Mouse (Mus musculus): ENCODE measurements around the gene Nrxn3. TPM values are rescaled to one million over a fixed set of nuclear protein-coding genes. Genes with fewer than 3 reads are reported as not detected.
A peak's percentile ranks its signal among the peaks of the same experiment; 100 is the strongest.

Gene Nrxn3
- polyA plus RNA-seq, 1 experiment from 2014 or later, result 3.5 TPM

GRCm38 (mm10) chr12:89993273-89993672, 1270.6 kb downstream of the Nrxn3 start:
- no peak overlapping the region for H3K27ac ChIP-seq (replicated peaks; ENCODE audit: low read depth, low read length)
- no peak overlapping the region for H3K4me3 ChIP-seq (ENCODE audit: low read depth, low read length)
- no peaks in the 10 kb centered on the region for H3K9me3 ChIP-seq (replicated peaks; ENCODE audit: control insufficient read depth, low read length)
- H3K36me3 ChIP-seq (replicated peaks; ENCODE audit: control insufficient read depth, insufficient read depth, low read depth, low read length), result no peaks in the 10 kb centered on the region
- no peak overlapping the region for H3K4me2 ChIP-seq (ENCODE audit: low read depth, low read length)
- no peak for DNase-seq (ENCODE audit: low spot score)
- ATAC-seq (replicated peaks; ENCODE audit: insufficient number of reproducible peaks, low FRiP score, low TSS enrichment, low read depth), result no peak
- no peaks in the 10 kb centered on the region for H3K27me3 ChIP-seq (ENCODE audit: control insufficient read depth, insufficient read depth, low read length)
- no peak overlapping the region for H3K9ac ChIP-seq (replicated peaks; ENCODE audit: low read length)
- no peaks in the 10 kb centered on the region for H3K4me1 ChIP-seq (ENCODE audit: control insufficient read depth, insufficient read depth, low read length)
- WGBS, result 77% methylated on average over 5 of the region's 5 CpGs

- H3K27ac ChIP-seq (replicated peaks; ENCODE audit: low read depth, low read length), result no peak overlapping the region
- H3K9me3 ChIP-seq (replicated peaks; ENCODE audit: control insufficient read depth, low read length), result no peaks in the 10 kb centered on the region
- 80% methylated on average over 4 of the region's 4 CpGs for WGBS
- no peak overlapping the region for H3K9ac ChIP-seq (replicated peaks; ENCODE audit: low read length)
- DNase-seq (ENCODE audit: low spot score) (no peak), ATAC-seq (replicated peaks; ENCODE audit: insufficient number of reproducible peaks, low FRiP score, low TSS enrichment, low read depth) (no peak)
- no peaks in the 10 kb centered on the region for H3K36me3 ChIP-seq (replicated peaks; ENCODE audit: control insufficient read depth, insufficient read depth, low read depth, low read length)
- no peak overlapping the region for H3K4me3 ChIP-seq (ENCODE audit: low read depth, low read length)
- H3K27me3 ChIP-seq (ENCODE audit: control insufficient read depth, insufficient read depth, low read length), result no peaks in the 10 kb centered on the region
- H3K4me2 ChIP-seq (ENCODE audit: low read depth, low read length), result no peak overlapping the region
- H3K4me1 ChIP-seq (ENCODE audit: control insufficient read depth, insufficient read depth, low read length), result no peaks in the 10 kb centered on the region
Measured at GRCm38 (mm10) chr12:89995392-89995791, 1272.7 kb downstream of the Nrxn3 start.

DNA sequence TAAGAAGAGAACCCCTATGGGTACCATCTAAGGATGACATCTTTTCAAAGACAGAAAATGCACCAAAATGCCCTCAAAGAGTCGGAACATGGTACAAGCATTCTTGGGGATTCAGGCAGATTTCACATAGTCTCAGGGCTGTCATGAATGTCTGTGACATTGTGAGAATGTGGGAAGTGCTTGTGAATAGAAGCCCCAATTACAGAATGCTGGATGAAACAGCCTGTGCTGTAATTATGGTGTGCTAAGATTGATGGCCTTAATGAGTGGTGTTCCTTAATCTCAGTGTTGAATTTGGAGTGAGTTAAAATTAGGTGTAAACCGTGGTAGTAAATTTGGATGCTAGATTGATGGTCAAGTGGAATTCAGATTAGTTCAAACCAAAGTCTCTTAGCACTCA, 1287.6 kb downstream of the Nrxn3 start:
- no peak overlapping the region for H3K4me2 ChIP-seq (ENCODE audit: low read depth, low read length)
- H3K4me3 ChIP-seq (ENCODE audit: low read depth, low read length), result no peak overlapping the region
- H3K9me3 ChIP-seq (replicated peaks; ENCODE audit: control insufficient read depth, low read length), result no peaks in the 10 kb centered on the region
- H3K27ac ChIP-seq (replicated peaks; ENCODE audit: low read depth, low read length), result no peak overlapping the region
- ATAC-seq (replicated peaks; ENCODE audit: insufficient number of reproducible peaks, low FRiP score, low TSS enrichment, low read depth), result no peak
- no peak for DNase-seq (ENCODE audit: low spot score)
- 88% methylated on average over 2 of the region's 2 CpGs for WGBS
- no peak overlapping the region for H3K9ac ChIP-seq (replicated peaks; ENCODE audit: low read length)
- no peaks in the 10 kb centered on the region for H3K4me1 ChIP-seq (ENCODE audit: control insufficient read depth, insufficient read depth, low read length)
- H3K27me3 ChIP-seq (ENCODE audit: control insufficient read depth, insufficient read depth, low read length), result no peaks in the 10 kb centered on the region
- no peaks in the 10 kb centered on the region for H3K36me3 ChIP-seq (replicated peaks; ENCODE audit: control insufficient read depth, insufficient read depth, low read depth, low read length)

- Histone ChIP-seq H3K4me3 (ENCODE audit: low read depth, low read length) (no peak overlapping the region), H3K36me3 (replicated peaks; ENCODE audit: control insufficient read depth, insufficient read depth, low read depth, low read length) (no peaks in the 10 kb centered on the region), H3K4me2 (ENCODE audit: low read depth, low read length) (no peak overlapping the region), H3K9me3 (replicated peaks; ENCODE audit: control insufficient read depth, low read length) (no peaks in the 10 kb centered on the region), H3K9ac (replicated peaks; ENCODE audit: low read length) (no peak overlapping the region), H3K4me1 (ENCODE audit: control insufficient read depth, insufficient read depth, low read length) (no peaks in the 10 kb centered on the region), H3K27me3 (ENCODE audit: control insufficient read depth, insufficient read depth, low read length) (no peaks in the 10 kb centered on the region), H3K27ac (replicated peaks; ENCODE audit: low read depth, low read length) (no peak overlapping the region)
- no peak for DNase-seq (ENCODE audit: low spot score)
- 39% methylated on average over 2 of the region's 2 CpGs for WGBS
- no peak for ATAC-seq (replicated peaks; ENCODE audit: insufficient number of reproducible peaks, low FRiP score, low TSS enrichment, low read depth)
Measured at GRCm38 (mm10) chr12:90013958-90014357, 1291.3 kb downstream of the Nrxn3 start.

- Histone ChIP-seq H3K27ac (replicated peaks; ENCODE audit: low read depth, low read length) (no peak overlapping the region), H3K4me3 (ENCODE audit: low read depth, low read length) (no peak overlapping the region), H3K9me3 (replicated peaks; ENCODE audit: control insufficient read depth, low read length) (no peaks in the 10 kb centered on the region), H3K27me3 (ENCODE audit: control insufficient read depth, insufficient read depth, low read length) (no peaks in the 10 kb centered on the region), H3K4me2 (ENCODE audit: low read depth, low read length) (no peak overlapping the region), H3K4me1 (ENCODE audit: control insufficient read depth, insufficient read depth, low read length) (no peaks in the 10 kb centered on the region), H3K36me3 (replicated peaks; ENCODE audit: control insufficient read depth, insufficient read depth, low read depth, low read length) (no peaks in the 10 kb centered on the region), H3K9ac (replicated peaks; ENCODE audit: low read length) (no peak overlapping the region)
- ATAC-seq (replicated peaks; ENCODE audit: insufficient number of reproducible peaks, low FRiP score, low TSS enrichment, low read depth) (no peak), DNase-seq (ENCODE audit: low spot score) (peak; percentile 23)
- WGBS, result 37% methylated on average over 3 of the region's 3 CpGs
Measured at GRCm38 (mm10) chr12:90027023-90027422, 1304.3 kb downstream of the Nrxn3 start.

GRCm38 (mm10) chr12:90041038-90041437, 1318.4 kb downstream of the Nrxn3 start:
- WGBS, result 65% methylated on average over 1 of the region's 1 CpGs
- Histone ChIP-seq H3K4me2 (ENCODE audit: low read depth, low read length) (no peak overlapping the region), H3K36me3 (replicated peaks; ENCODE audit: control insufficient read depth, insufficient read depth, low read depth, low read length) (no peaks in the 10 kb centered on the region), H3K4me3 (ENCODE audit: low read depth, low read length) (no peak overlapping the region), H3K27me3 (ENCODE audit: control insufficient read depth, insufficient read depth, low read length) (no peaks in the 10 kb centered on the region), H3K4me1 (ENCODE audit: control insufficient read depth, insufficient read depth, low read length) (no peaks in the 10 kb centered on the region), H3K9ac (replicated peaks; ENCODE audit: low read length) (no peak overlapping the region), H3K9me3 (replicated peaks; ENCODE audit: control insufficient read depth, low read length) (no peaks in the 10 kb centered on the region), H3K27ac (replicated peaks; ENCODE audit: low read depth, low read length) (no peak overlapping the region)
- ATAC-seq (replicated peaks; ENCODE audit: insufficient number of reproducible peaks, low FRiP score, low TSS enrichment, low read depth) (no peak), DNase-seq (ENCODE audit: low spot score) (no peak)

- ATAC-seq (replicated peaks; ENCODE audit: insufficient number of reproducible peaks, low FRiP score, low TSS enrichment, low read depth) (no peak), DNase-seq (ENCODE audit: low spot score) (no peak)
- H3K27me3 ChIP-seq (ENCODE audit: control insufficient read depth, insufficient read depth, low read length), result no peaks in the 10 kb centered on the region
- no peak overlapping the region for H3K4me3 ChIP-seq (ENCODE audit: low read depth, low read length)
- no peaks in the 10 kb centered on the region for H3K4me1 ChIP-seq (ENCODE audit: control insufficient read depth, insufficient read depth, low read length)
- no peak overlapping the region for H3K9ac ChIP-seq (replicated peaks; ENCODE audit: low read length)
- no peak overlapping the region for H3K4me2 ChIP-seq (ENCODE audit: low read depth, low read length)
- no peaks in the 10 kb centered on the region for H3K36me3 ChIP-seq (replicated peaks; ENCODE audit: control insufficient read depth, insufficient read depth, low read depth, low read length)
- 92% methylated on average over 5 of the region's 5 CpGs for WGBS
- no peak overlapping the region for H3K27ac ChIP-seq (replicated peaks; ENCODE audit: low read depth, low read length)
- no peaks in the 10 kb centered on the region for H3K9me3 ChIP-seq (replicated peaks; ENCODE audit: control insufficient read depth, low read length)
Measured at GRCm38 (mm10) chr12:90056256-90056655, 1333.6 kb downstream of the Nrxn3 start.

GRCm38 (mm10) chr12:90059786-90060185, 1337.1 kb downstream of the Nrxn3 start:
- no peak overlapping the region for H3K4me2 ChIP-seq (ENCODE audit: low read depth, low read length)
- no peaks in the 10 kb centered on the region for H3K36me3 ChIP-seq (replicated peaks; ENCODE audit: control insufficient read depth, insufficient read depth, low read depth, low read length)
- H3K9me3 ChIP-seq (replicated peaks; ENCODE audit: control insufficient read depth, low read length), result no peaks in the 10 kb centered on the region
- no peak overlapping the region for H3K9ac ChIP-seq (replicated peaks; ENCODE audit: low read length)
- no peaks in the 10 kb centered on the region for H3K4me1 ChIP-seq (ENCODE audit: control insufficient read depth, insufficient read depth, low read length)
- no peak overlapping the region for H3K27ac ChIP-seq (replicated peaks; ENCODE audit: low read depth, low read length)
- WGBS, result 76% methylated on average over 3 of the region's 3 CpGs
- no peak for DNase-seq (ENCODE audit: low spot score)
- ATAC-seq (replicated peaks; ENCODE audit: insufficient number of reproducible peaks, low FRiP score, low TSS enrichment, low read depth), result no peak
- H3K27me3 ChIP-seq (ENCODE audit: control insufficient read depth, insufficient read depth, low read length), result no peaks in the 10 kb centered on the region
- H3K4me3 ChIP-seq (ENCODE audit: low read depth, low read length), result no peak overlapping the region
